Mouse (Mus musculus): ENCODE data around the gene Slc25a36. TPM values are rescaled to one million over a fixed set of nuclear protein-coding genes. Genes with fewer than 3 reads are reported as not detected.

The Slc25a36 gene
- total RNA-seq (2014; fragmentation: Nextera tagmentation): 417 and 425 TPM in 2 replicates
- 116 and 143 TPM in 2 replicates for total RNA-seq (2017)
- 6.3 and 6.9 TPM in 2 replicates for polyA plus RNA-seq (2012)

DNA sequence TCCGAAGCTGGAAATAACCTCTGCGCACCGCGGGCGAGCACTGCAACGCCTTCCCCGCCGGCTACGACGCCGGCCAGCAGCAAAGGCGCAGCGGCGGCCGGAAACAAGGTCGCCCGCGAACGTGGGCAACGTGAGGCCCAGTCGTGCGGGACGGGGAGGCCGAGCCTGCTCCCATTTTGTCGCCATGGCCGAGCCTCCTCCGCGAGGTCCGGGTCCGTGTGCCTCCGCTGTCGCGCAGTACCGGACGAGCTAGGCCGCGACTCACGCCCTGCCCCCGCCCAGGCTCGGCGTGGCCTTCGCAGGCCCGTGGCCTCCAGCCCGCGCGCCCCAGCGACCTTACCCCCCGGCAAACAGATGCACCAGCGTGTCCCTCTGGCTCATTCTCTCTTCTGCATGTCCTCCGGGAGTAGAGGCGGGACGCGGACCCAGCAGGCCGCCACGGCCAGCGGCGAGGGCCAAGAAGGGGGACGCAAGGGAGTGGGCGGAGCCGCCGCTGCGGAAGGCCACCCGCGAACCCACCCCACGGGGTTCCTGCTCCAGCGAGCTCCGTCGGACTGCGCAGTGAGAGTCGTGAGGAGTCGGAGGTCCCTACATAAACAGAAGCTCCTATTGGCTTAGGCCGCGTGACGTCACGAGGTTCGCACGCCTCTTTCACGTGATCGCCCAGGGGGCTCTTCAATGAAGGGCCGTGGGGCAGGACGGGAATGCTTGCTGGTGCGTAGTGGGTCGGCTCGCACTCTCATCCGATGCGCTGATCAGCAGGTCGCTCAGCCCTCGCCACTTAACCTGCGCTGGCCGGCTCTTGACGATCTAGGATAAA lies at the start of gene Slc25a36:
TSS of gene Slc25a36 (minus strand) at position 587 of the 820 bp plus-strand sequence.
- Histone ChIP-seq H3K4me1 (ENCODE audit: insufficient read depth, low read depth, low read length) (peaks cover 47% of the 10 kb centered on the region), H3K36me3 (replicated peaks) (peaks cover 16% of the 10 kb centered on the region), H3K9me3 (replicated peaks) (no peaks in the 10 kb centered on the region), H3K4me3 (ENCODE audit: low read depth, low read length) (peak within 1 kb of the TSS; percentile 99), H3K27me3 (ENCODE audit: insufficient read depth, low read length) (peaks cover 2% of the 10 kb centered on the region; the same call in 1 of the 2 replicates)
- ATAC-seq (ENCODE audit: extremely low read depth, insufficient number of reproducible peaks, low FRiP score, poor library complexity, severe bottlenecking): peak; percentile 98
- peak; percentile 98 for DNase-seq (ENCODE audit: low spot score)
- no peak for TF ChIP-seq GATA2 (IDR thresholded peaks at IDR 0.05; ENCODE audit: borderline replicate concordance, low read depth, low read length)
- TF ChIP-seq POLR2AphosphoS5 (IDR thresholded peaks at IDR 0.05; ENCODE audit: insufficient replicate concordance, low read depth, low read length): no peak
- TF ChIP-seq CTCF (IDR thresholded peaks at IDR 0.05; ENCODE audit: low read depth, low read length): no peak
- no peak for TF ChIP-seq TAL1 (conservative IDR thresholded peaks at IDR 0.05; ENCODE audit: low read depth, low read length)
- TF ChIP-seq GATA1 (IDR thresholded peaks at IDR 0.05; ENCODE audit: borderline replicate concordance, low read length): no peak

DNA sequence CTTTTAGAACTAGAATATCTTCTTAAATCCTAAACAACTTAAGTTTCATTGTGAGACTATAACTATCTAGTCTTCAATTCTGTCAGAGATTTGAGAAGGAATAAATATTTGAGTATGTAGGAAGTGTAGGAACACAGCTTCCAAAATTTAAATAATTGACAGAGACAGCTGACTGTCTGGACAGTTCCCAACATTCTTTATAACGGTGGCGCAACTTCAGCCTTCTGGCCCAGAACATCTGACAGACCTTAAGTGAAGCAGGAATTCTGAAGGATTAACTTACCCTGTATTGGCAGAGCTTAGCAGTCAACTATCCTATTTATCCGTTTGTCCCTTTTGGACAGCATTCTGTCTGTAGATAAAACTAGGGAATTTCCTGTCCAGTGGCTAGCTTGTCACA lies 47.5 kb upstream of the Slc25a36 start:
- peaks cover 3% of the 10 kb centered on the region; the same call in 1 of the 2 replicates for H3K4me1 ChIP-seq (ENCODE audit: insufficient read depth, low read depth, low read length)
- no peaks in the 10 kb centered on the region for H3K36me3 ChIP-seq (replicated peaks)
- no peak overlapping the region for H3K4me3 ChIP-seq (ENCODE audit: low read depth, low read length)
- H3K9me3 ChIP-seq (replicated peaks): no peaks in the 10 kb centered on the region
- H3K27me3 ChIP-seq (ENCODE audit: insufficient read depth, low read length): no peaks in the 10 kb centered on the region
- TF ChIP-seq POLR2AphosphoS5 (IDR thresholded peaks at IDR 0.05; ENCODE audit: insufficient replicate concordance, low read depth, low read length) (no peak), GATA2 (IDR thresholded peaks at IDR 0.05; ENCODE audit: borderline replicate concordance, low read depth, low read length) (no peak), TAL1 (conservative IDR thresholded peaks at IDR 0.05; ENCODE audit: low read depth, low read length) (no peak), GATA1 (IDR thresholded peaks at IDR 0.05; ENCODE audit: borderline replicate concordance, low read length) (no peak), CTCF (IDR thresholded peaks at IDR 0.05; ENCODE audit: low read depth, low read length) (no peak)
- ATAC-seq (ENCODE audit: extremely low read depth, insufficient number of reproducible peaks, low FRiP score, poor library complexity, severe bottlenecking) (no peak), DNase-seq (ENCODE audit: low spot score) (no peak)

DNA sequence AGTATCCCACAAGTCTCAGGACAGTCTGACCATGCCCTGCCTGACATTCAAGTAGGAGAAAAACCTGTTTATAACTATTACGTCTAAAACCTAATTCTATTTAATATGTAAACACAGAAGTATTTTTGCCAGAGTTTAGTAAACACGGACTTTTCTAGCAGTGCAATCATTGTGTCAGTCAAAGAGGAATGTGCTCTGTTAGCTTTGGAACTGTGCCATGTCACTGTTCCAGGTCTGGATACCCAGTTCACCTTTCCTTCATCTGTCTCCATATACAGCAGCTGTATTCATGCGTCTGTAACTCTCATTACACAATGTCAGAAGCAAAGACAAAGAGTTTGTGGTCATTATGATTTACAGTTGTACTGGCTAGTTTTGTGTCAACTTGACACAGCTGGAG lies 45.0 kb upstream of the Slc25a36 start:
- no peaks in the 10 kb centered on the region for H3K9me3 ChIP-seq (replicated peaks)
- TF ChIP-seq POLR2AphosphoS5 (IDR thresholded peaks at IDR 0.05; ENCODE audit: insufficient replicate concordance, low read depth, low read length): no peak
- TF ChIP-seq GATA1 (IDR thresholded peaks at IDR 0.05; ENCODE audit: borderline replicate concordance, low read length): no peak
- TF ChIP-seq CTCF (IDR thresholded peaks at IDR 0.05; ENCODE audit: low read depth, low read length): no peak
- TF ChIP-seq TAL1 (conservative IDR thresholded peaks at IDR 0.05; ENCODE audit: low read depth, low read length): no peak
- no peak for TF ChIP-seq GATA2 (IDR thresholded peaks at IDR 0.05; ENCODE audit: borderline replicate concordance, low read depth, low read length)
- no peak for ATAC-seq (ENCODE audit: extremely low read depth, insufficient number of reproducible peaks, low FRiP score, poor library complexity, severe bottlenecking)
- H3K27me3 ChIP-seq (ENCODE audit: insufficient read depth, low read length): no peaks in the 10 kb centered on the region
- no peaks in the 10 kb centered on the region for H3K4me1 ChIP-seq (ENCODE audit: insufficient read depth, low read depth, low read length)
- no peak for DNase-seq (ENCODE audit: low spot score)
- no peaks in the 10 kb centered on the region for H3K36me3 ChIP-seq (replicated peaks)
- no peak overlapping the region for H3K4me3 ChIP-seq (ENCODE audit: low read depth, low read length)

GRCm38 (mm10) chr9:97154956-97155355 lies 44.0 kb upstream of the Slc25a36 start:
- Histone ChIP-seq H3K36me3 (replicated peaks) (no peaks in the 10 kb centered on the region), H3K9me3 (replicated peaks) (no peaks in the 10 kb centered on the region), H3K4me3 (ENCODE audit: low read depth, low read length) (no peak overlapping the region), H3K4me1 (ENCODE audit: insufficient read depth, low read depth, low read length) (no peaks in the 10 kb centered on the region), H3K27me3 (ENCODE audit: insufficient read depth, low read length) (no peaks in the 10 kb centered on the region)
- DNase-seq (ENCODE audit: low spot score): no peak
- TF ChIP-seq TAL1 (conservative IDR thresholded peaks at IDR 0.05; ENCODE audit: low read depth, low read length) (no peak), GATA1 (IDR thresholded peaks at IDR 0.05; ENCODE audit: borderline replicate concordance, low read length) (no peak), GATA2 (IDR thresholded peaks at IDR 0.05; ENCODE audit: borderline replicate concordance, low read depth, low read length) (no peak), POLR2AphosphoS5 (IDR thresholded peaks at IDR 0.05; ENCODE audit: insufficient replicate concordance, low read depth, low read length) (no peak), CTCF (IDR thresholded peaks at IDR 0.05; ENCODE audit: low read depth, low read length) (no peak)
- ATAC-seq (ENCODE audit: extremely low read depth, insufficient number of reproducible peaks, low FRiP score, poor library complexity, severe bottlenecking): no peak

GRCm38 (mm10) chr9:97153006-97153405 lies 42.0 kb upstream of the Slc25a36 start:
- Histone ChIP-seq H3K4me1 (ENCODE audit: insufficient read depth, low read depth, low read length) (no peaks in the 10 kb centered on the region), H3K27me3 (ENCODE audit: insufficient read depth, low read length) (no peaks in the 10 kb centered on the region), H3K4me3 (ENCODE audit: low read depth, low read length) (no peak overlapping the region), H3K36me3 (replicated peaks) (no peaks in the 10 kb centered on the region), H3K9me3 (replicated peaks) (no peaks in the 10 kb centered on the region)
- ATAC-seq (ENCODE audit: extremely low read depth, insufficient number of reproducible peaks, low FRiP score, poor library complexity, severe bottlenecking): no peak
- TF ChIP-seq GATA1 (IDR thresholded peaks at IDR 0.05; ENCODE audit: borderline replicate concordance, low read length) (no peak), CTCF (IDR thresholded peaks at IDR 0.05; ENCODE audit: low read depth, low read length) (no peak), POLR2AphosphoS5 (IDR thresholded peaks at IDR 0.05; ENCODE audit: insufficient replicate concordance, low read depth, low read length) (no peak), GATA2 (IDR thresholded peaks at IDR 0.05; ENCODE audit: borderline replicate concordance, low read depth, low read length) (no peak), TAL1 (conservative IDR thresholded peaks at IDR 0.05; ENCODE audit: low read depth, low read length) (no peak)
- no peak for DNase-seq (ENCODE audit: low spot score)

DNA sequence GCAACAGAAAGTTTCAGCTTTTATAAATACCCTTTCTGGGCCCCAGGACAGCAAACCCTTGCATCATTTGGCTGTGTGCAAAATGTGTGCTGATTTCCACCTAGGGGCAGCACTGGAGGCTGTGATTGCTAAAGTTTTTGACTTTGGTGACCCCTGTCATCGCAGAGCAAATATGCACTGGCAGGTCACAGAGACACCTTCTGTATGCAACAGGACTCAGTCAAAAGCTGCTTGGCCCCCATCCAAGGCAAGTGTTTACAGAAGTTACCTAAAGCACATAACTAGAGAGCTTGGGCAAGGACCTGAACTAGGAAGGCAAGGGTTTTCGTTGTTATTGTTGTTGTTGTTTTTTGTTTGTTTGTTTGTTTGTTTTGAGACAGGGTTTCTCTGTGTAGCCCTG lies 36.3 kb upstream of the Slc25a36 start:
- Histone ChIP-seq H3K9me3 (replicated peaks) (no peaks in the 10 kb centered on the region), H3K4me1 (ENCODE audit: insufficient read depth, low read depth, low read length) (no peaks in the 10 kb centered on the region), H3K4me3 (ENCODE audit: low read depth, low read length) (no peak overlapping the region), H3K27me3 (ENCODE audit: insufficient read depth, low read length) (no peaks in the 10 kb centered on the region), H3K36me3 (replicated peaks) (no peaks in the 10 kb centered on the region)
- TF ChIP-seq GATA1 (IDR thresholded peaks at IDR 0.05; ENCODE audit: borderline replicate concordance, low read length) (no peak), POLR2AphosphoS5 (IDR thresholded peaks at IDR 0.05; ENCODE audit: insufficient replicate concordance, low read depth, low read length) (no peak), GATA2 (IDR thresholded peaks at IDR 0.05; ENCODE audit: borderline replicate concordance, low read depth, low read length) (no peak), CTCF (IDR thresholded peaks at IDR 0.05; ENCODE audit: low read depth, low read length) (no peak), TAL1 (conservative IDR thresholded peaks at IDR 0.05; ENCODE audit: low read depth, low read length) (no peak)
- ATAC-seq (ENCODE audit: extremely low read depth, insufficient number of reproducible peaks, low FRiP score, poor library complexity, severe bottlenecking): no peak
- no peak for DNase-seq (ENCODE audit: low spot score)
